Mouse (Mus musculus) heart, postnatal 0 days (tissue): ENCODE results near the gene Gys1. TPM values are rescaled to one million over a fixed set of nuclear protein-coding genes. Genes with fewer than 3 reads are reported as not detected.
"Not testable (repeated sequence)": the region's sequence is repeated elsewhere in the genome, so short reads cannot be mapped to it uniquely, and the experiment has no call there.

Experiments used
- ATAC-seq: fragments of 200-750 bp; cut with Nextera tagmentation; 2 replicates; pipeline ENCODE4 v1.8.0; 2017; ENCODE audit warnings: low read depth, moderate number of reproducible peaks, moderate library complexity; ENCODE audit not compliant: insufficient read depth
- DNase-seq: peaks from one replicate; pipeline ENCODE4 v3.0.0-alpha.2; 2016; ENCODE audit warnings: low spot score
- H3K27ac ChIP-seq: fragments of 300-500 bp; sonication (generic); 2 replicates; pipeline ENCODE4 v1.5.1; 2014; ENCODE audit warnings: low read depth, mild to moderate bottlenecking
- H3K27me3 ChIP-seq: fragments of 300-500 bp; sonication (generic); 2 replicates; pipeline ENCODE4 v1.6.1; 2014; ENCODE audit warnings: low read length, mixed read lengths; ENCODE audit not compliant: control insufficient read depth, insufficient read depth
- H3K36me3 ChIP-seq: fragments of 300-500 bp; sonication (generic); replicated peaks from 2 replicates; pipeline ENCODE4 v1.6.1; 2014; ENCODE audit warnings: low read length, mixed read lengths; ENCODE audit not compliant: control insufficient read depth, insufficient read depth
- H3K4me1 ChIP-seq: fragments of 300-500 bp; sonication (generic); 2 replicates; pipeline ENCODE4 v1.6.1; 2014; ENCODE audit warnings: antibody characterized with exemption; ENCODE audit not compliant: control insufficient read depth, insufficient read depth
- H3K4me2 ChIP-seq: fragments of 300-500 bp; sonication (generic); 2 replicates; pipeline ENCODE4 v1.6.1; 2014; ENCODE audit warnings: low read depth, mild to moderate bottlenecking, low read length, moderate library complexity
- H3K4me3 ChIP-seq: fragments of 300-500 bp; sonication (generic); 2 replicates; pipeline ENCODE4 v1.5.1; 2014; ENCODE audit warnings: low read depth, low read length
- H3K9ac ChIP-seq: fragments of 300-500 bp; sonication (generic); replicated peaks from 2 replicates; pipeline ENCODE4 v1.6.1; 2014; ENCODE audit warnings: low read depth, low read length, mixed read lengths
- H3K9me3 ChIP-seq: fragments of 300-500 bp; sonication (generic); replicated peaks from 2 replicates; pipeline ENCODE4 v1.6.1; 2016; ENCODE audit warnings: low read length; ENCODE audit not compliant: control insufficient read depth
- CTCF ChIP-seq: IDR thresholded peaks from 2 replicates; pipeline ENCODE4 v1.5.1; 2016; ENCODE audit warnings: antibody characterized with exemption, control low read depth, low read depth
- EP300 ChIP-seq: IDR thresholded peaks from 2 replicates; pipeline ENCODE4 v1.6.1; 2016; ENCODE audit warnings: antibody characterized with exemption, low read depth
- WGBS: fragments of 180-500 bp; shearing (Covaris S2); extraction: QIAGEN DNeasy Blood & Tissue Kit; methylation state at CpG from one replicate; pipeline ENCODE4 v1.1.7; 2014; 5-methylcytosine and 5-hydroxymethylcytosine counted together
- polyA plus RNA-seq: library from polyadenylated mRNA; unstranded; fragments of >200 nt; fragmentation: Nextera tagmentation; extraction: Ambion mirVana; gene quantifications from 2 replicates; pipeline ENCODE4 v1.2.1, GENCODE M21; 2015
- total RNA-seq: library from RNA; depleted of rRNA; stranded (reverse); fragments of >200 nt; gene quantifications from 2 replicates; pipeline ENCODE4 v1.2.3, GENCODE M21; 2014; ENCODE audit warnings: low replicate concordance

Gys1 gene
- total and polyA plus RNA-seq, 2 experiments from 2014 or later = 70.4 to 123 TPM

GRCm38 (mm10) chr7:45481374-45481927 lies 46.8 kb downstream of the Gys1 start, which contains the start of gene Tulp2:
Gene Tulp2, plus strand, starts transcription at chr7:45481877.
- no peak for TF ChIP-seq EP300
- no peak for TF ChIP-seq CTCF
- DNase-seq (peak; percentile 63), ATAC-seq (peak; percentile 76)
- no peak within 1 kb of the TSS for H3K4me2 ChIP-seq
- no peak within 1 kb of the TSS for H3K9ac ChIP-seq
- H3K4me3 ChIP-seq = no peak within 1 kb of the TSS
- H3K27me3 ChIP-seq = no peaks in the 10 kb centered on the region
- 52% methylated on average over 15 of the region's 15 CpGs for WGBS
- H3K36me3 ChIP-seq = no peaks in the 10 kb centered on the region
- no peaks in the 10 kb centered on the region for H3K4me1 ChIP-seq
- no peaks in the 10 kb centered on the region for H3K9me3 ChIP-seq
- H3K27ac ChIP-seq = no peak within 1 kb of the TSS

GRCm38 (mm10) chr7:45482166-45482565 lies 47.5 kb downstream of the Gys1 start:
- no peak for TF ChIP-seq CTCF
- TF ChIP-seq EP300 = no peak
- H3K27me3 ChIP-seq = no peaks in the 10 kb centered on the region
- H3K4me1 ChIP-seq = no peaks in the 10 kb centered on the region
- H3K27ac ChIP-seq = no peak overlapping the region
- H3K4me3 ChIP-seq = no peak overlapping the region
- ATAC-seq (no peak), DNase-seq (no peak)
- no peak overlapping the region for H3K9ac ChIP-seq
- 80% methylated on average over 1 of the region's 1 CpGs for WGBS
- H3K9me3 ChIP-seq = no peaks in the 10 kb centered on the region
- H3K4me2 ChIP-seq = no peak overlapping the region
- no peaks in the 10 kb centered on the region for H3K36me3 ChIP-seq

DNA sequence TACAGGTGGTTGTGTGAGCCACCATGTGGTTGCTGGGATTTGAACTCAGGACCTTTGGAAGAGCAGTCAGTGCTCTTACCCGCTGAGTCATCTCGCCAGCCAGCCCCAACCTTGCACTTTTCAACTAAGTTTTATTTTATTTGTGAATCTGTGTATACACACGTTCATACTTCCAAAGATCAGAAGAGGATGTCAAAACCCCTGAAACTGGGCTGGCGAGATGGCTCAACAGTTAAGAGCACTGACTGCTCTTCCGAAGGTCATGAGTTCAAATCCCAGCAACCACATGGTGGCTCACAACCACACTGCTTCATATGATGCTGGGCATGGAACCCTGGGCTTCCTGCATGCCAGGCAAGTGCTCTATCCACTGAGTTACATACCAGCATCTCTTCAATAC lies 50.3 kb downstream of the Gys1 start:
- not testable (repeated sequence) for DNase-seq, H3K4me2 ChIP-seq, H3K9ac ChIP-seq, H3K9me3 ChIP-seq, ATAC-seq, H3K4me3 ChIP-seq, H3K4me1 ChIP-seq, H3K27ac ChIP-seq, H3K27me3 ChIP-seq, H3K36me3 ChIP-seq
- 90% methylated on average over 5 of the region's 5 CpGs for WGBS

DNA sequence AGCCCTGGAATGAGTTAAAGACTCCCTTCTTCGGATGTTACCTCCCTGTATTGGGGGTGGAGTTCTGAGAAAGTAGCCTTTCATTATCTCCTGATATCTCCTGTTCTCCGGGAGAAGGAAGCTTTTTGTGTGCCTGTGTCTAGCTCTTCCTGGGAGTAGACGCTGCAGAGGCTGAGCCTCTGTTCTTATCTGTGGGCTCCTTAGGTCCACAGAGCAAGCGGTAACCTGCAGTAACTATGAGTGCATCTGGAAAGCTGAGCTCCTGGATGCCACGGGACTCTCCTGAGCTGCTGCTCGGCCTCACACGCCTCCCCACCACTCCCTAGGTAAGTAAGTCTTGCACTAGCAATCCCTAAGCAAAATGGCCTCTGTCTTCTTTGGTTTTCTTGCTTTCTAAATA lies 51.5 kb downstream of the Gys1 start:
- no peak overlapping the region for H3K4me2 ChIP-seq
- H3K9ac ChIP-seq = no peak overlapping the region
- DNase-seq (no peak), ATAC-seq (no peak)
- H3K27me3 ChIP-seq = no peaks in the 10 kb centered on the region
- no peak overlapping the region for H3K4me3 ChIP-seq
- TF ChIP-seq CTCF (no peak), EP300 (no peak)
- H3K9me3 ChIP-seq = no peaks in the 10 kb centered on the region
- no peaks in the 10 kb centered on the region for H3K36me3 ChIP-seq
- 47% methylated on average over 7 of the region's 7 CpGs for WGBS
- H3K27ac ChIP-seq = no peak overlapping the region
- H3K4me1 ChIP-seq = no peaks in the 10 kb centered on the region

DNA sequence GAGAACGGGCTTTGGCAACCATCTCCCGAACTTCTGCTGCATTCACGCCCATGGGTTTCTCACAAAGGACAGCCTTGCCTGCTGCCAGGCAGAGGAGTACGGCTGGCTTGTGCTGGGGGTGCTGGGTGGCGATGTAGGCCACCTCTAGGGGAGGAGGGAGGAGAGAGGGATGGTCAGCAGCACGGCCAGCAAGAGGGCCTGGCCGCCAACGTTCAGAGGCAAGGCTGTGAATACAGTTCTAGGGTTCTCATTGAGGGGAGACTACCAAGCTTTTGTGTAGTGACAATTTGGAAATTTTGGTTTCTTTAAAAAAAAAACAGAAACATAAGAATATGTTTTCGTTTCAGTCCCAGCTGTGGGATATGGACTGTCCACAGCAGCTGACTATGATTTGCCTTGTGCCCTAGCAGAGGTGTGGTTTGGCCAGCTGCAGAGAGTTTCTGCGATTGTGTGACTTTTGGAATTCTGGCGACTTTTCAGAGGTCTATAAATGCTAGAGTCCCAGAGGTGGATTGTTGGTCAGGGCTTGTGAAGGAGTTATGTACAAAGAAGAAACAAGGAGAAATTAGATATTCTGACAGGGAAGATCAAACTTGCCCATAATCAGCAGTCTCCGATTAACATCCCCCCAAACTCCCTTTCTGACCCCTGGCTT lies 52.2 kb downstream of the Gys1 start, which contains the start of gene Gm45808:
Gm45808 (minus strand) TSS at position 51 of the 655 bp plus-strand sequence.
- no peaks in the 10 kb centered on the region for H3K4me1 ChIP-seq
- H3K27ac ChIP-seq = no peak within 1 kb of the TSS
- H3K4me3 ChIP-seq = no peak within 1 kb of the TSS
- no peaks in the 10 kb centered on the region for H3K36me3 ChIP-seq
- ATAC-seq (no peak), DNase-seq (no peak)
- no peak within 1 kb of the TSS for H3K9ac ChIP-seq
- TF ChIP-seq CTCF = no peak
- TF ChIP-seq EP300 = no peak
- H3K27me3 ChIP-seq = no peaks in the 10 kb centered on the region
- H3K4me2 ChIP-seq = no peak within 1 kb of the TSS
- 84% methylated on average over 12 of the region's 12 CpGs for WGBS
- no peaks in the 10 kb centered on the region for H3K9me3 ChIP-seq

DNA sequence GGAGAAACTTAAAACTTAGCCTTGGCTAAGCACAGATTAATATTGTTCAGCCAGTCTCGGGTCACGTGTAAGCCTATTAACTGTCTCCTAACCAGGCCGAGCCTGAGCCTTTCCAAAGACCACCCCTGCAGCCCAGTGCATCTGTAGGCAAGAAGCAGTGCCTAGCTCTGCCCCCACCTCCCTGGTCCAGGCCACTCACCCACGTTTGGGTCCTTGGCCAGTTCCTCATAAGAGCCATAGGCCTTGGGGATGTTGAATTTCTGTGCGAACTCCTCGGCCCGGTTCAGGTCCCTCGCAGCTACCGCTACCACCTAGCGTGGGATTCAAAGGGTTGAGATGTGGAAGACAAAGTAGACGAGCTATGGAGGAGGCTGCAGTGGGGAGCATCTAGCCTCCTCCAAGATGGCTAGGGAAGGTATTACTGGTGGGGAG lies 53.2 kb downstream of the Gys1 start:
- peak overlapping the region; percentile 49 for H3K4me3 ChIP-seq
- H3K27ac ChIP-seq = no peak overlapping the region
- no peak for TF ChIP-seq CTCF
- 57% methylated on average over 11 of the region's 11 CpGs for WGBS
- H3K27me3 ChIP-seq = no peaks in the 10 kb centered on the region
- no peaks in the 10 kb centered on the region for H3K9me3 ChIP-seq
- DNase-seq (no peak), ATAC-seq (no peak)
- H3K4me2 ChIP-seq = peak overlapping the region; percentile 69
- H3K4me1 ChIP-seq = peaks cover 7% of the 10 kb centered on the region; the same call in 1 of the 2 replicates
- H3K36me3 ChIP-seq = peaks cover under 1% of the 10 kb centered on the region
- H3K9ac ChIP-seq = no peak overlapping the region
